Mouse (Mus musculus) R1 (cell line): ENCODE results near the gene Rrp12.
A peak's percentile ranks its signal among the peaks of the same experiment; 100 is the strongest.

Experiments
- DNase-seq: peaks from one replicate; pipeline ENCODE4 v3.0.0-alpha.2; 2018; ENCODE audit warnings: low read depth, low spot score

Rrp12 gene

DNA sequence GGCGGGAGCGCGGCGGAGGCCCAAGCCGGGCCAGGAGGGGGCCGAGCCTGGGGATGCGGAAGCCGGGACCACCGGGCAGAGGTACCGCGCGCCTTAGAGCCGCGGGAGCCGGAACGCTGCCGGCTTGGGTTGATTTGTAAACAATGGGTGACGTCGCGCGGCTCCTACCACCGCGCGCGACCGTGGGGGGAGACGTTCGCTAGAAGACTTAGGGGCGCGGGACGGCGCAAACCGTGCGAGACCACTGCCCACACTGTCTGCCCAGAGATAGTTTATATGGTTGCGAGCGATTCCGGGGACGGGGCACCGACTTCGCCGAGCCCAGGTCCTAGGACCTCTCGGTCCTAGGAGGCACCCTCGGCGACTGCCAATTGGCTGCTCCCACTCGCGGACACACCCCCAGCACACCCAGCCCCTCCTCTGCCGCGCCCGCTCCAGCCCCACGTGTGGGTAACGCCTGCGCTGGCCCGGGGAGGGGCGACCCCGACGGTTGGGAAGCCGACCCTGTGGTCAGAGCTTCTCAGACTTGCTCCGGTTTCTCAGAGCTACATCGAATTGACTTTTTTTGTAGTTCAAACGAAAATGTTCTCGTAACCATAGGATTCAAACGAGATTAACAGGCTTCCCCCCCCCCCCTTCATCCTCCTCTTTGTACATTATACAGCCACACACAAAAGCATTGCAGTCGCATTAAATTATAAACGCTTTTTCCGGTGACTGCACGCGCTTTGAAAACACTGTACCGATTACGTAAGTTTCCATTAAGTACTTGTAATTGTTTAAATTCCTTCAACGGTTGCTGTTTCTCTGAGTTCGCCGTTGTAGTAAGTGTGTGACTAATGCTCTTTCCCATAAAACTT lies 47.8 kb downstream of the Rrp12 start, which contains the start of gene Frat2:
Gene Frat2 (minus strand): TSS at position 141 of the 860 bp plus-strand sequence.
- DNase-seq: peak; percentile 93

DNA sequence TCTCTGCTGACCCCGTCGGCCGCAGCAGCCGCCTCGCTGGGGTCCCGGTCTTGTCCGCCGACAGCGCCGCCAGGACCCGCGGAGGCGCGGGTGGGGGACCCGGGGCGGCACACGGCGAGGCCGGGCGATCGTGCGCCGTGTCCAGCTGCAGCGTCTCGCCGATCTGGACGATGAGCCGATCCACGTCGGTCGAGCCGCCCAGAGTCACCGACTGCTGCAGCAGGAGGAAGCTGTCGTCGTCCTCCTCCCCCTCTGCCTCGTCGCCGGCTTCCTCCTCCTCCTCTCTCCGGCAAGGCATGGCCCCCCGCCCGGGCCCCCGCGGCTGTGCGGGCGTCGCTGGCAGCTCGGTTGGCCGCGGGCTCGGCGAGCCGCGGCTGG lies 48.4 kb downstream of the Rrp12 start:
- DNase-seq: peak; percentile 69

DNA sequence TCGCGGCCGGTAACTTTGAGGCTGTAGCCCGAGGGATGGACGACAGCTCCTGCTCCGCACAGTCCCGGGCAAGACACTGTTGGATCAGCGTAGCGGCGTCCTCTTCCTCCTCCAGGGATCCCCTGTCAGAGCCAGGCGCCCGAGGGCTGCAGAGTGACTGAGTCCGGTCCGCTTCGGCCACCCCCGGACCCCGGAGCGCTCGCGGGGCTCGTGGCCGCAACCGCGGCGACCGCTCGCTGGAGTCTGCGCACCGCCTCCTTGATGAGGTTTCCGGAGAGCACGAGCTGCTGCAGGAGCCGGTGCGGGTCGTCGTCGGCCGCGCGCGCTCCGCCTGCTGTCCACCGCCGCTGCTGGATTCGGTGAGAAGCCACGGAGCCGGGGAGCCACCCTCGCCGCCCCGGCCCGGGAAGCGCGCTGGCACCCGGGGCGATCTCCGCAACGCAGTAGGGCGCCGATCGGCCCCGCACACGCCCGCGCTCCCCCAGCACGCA lies 48.8 kb downstream of the Rrp12 start:
- DNase-seq: peak; percentile 31

DNA sequence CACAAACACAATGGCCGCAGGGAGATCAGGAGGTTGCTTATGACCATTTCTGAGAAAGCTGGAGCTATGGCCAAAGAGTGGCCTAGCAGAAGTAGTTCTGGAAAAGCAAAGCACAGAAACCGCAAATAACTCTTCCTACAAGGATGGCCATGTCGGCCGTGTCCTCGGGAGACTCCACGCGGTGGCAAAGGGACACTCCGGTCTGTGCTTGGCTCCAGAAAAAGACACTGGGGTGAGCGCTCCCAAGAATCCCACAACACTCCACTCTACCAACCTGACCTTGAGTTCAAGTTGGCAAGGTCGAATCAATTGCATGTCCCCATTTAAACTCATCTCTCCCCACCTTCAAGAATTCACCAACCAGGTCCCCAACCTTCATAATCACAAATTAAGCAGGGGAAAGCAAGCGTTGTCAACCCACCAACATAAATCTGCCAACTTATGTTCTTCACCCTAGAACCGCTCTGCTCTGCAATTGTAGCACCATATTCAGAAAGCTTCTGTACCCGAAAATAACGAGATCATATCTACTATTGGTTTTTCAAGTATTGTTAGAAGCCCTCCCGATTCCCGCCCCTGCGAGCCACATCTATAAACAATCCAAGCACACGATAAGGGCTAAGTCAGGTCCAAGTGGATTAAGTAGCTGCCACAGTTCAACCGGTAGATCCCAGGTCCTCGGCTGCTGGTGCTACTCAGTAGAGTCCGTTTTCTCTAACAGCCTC lies 49.4 kb downstream of the Rrp12 start:
- no peak for DNase-seq

DNA sequence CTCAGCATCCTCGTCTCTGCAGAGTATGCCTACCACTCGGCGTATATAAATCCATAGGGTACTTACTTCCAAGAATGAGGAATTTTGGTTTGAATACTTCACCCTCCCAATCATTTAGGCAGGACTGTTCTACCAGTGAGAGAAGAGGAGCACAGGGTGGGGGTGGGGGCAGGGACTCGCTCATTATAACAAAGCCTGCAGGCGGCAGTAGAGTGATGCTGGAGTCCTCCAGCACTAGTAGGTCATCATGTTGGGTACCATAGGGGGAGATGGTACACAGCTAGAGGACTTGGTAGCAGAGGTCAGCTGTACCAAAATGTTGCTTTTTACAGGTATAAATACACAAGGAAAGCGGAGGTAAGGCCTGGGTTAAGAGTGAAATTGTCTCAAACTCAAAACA lies 51.6 kb downstream of the Rrp12 start:
- DNase-seq: peak; percentile 64

DNA sequence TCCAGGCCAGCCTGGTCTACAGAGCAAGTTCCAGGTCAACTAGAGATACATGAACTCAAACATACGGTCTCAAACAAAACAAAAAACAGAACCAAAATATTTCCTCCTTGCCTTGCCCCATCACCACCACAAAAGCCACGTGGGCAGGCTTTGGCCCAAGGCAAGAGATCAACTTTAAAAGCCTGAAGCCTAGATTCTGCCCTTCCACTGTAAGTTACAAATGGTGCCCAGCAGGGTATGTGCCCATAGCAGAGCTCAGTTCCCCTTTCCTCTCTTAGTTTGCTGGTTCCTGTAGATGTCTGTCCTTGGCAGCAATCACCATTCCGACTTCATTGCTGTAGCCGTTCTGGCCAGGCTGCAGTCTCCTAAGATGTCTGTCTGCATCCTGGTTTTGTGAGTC lies 53.3 kb downstream of the Rrp12 start:
- DNase-seq: no peak

DNA sequence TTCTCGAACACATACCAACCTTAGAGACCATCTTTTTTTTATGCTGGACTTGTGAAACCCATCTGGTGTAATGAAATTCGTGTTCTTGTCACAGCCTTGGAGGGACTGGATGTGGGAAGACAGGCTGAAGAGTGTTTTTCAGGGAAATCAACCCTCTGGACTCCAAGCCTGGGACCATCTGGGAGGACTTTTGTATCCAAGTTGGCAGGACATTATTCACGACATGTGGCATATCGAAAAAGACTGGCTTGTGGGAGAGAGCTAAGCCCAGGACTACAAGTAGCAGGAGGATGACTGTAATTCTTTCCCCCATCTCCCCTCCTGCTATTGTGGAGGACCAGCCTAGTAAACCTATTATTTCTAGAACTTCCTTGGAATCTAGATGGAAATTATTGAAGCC lies 53.8 kb downstream of the Rrp12 start:
- no peak for DNase-seq

DNA sequence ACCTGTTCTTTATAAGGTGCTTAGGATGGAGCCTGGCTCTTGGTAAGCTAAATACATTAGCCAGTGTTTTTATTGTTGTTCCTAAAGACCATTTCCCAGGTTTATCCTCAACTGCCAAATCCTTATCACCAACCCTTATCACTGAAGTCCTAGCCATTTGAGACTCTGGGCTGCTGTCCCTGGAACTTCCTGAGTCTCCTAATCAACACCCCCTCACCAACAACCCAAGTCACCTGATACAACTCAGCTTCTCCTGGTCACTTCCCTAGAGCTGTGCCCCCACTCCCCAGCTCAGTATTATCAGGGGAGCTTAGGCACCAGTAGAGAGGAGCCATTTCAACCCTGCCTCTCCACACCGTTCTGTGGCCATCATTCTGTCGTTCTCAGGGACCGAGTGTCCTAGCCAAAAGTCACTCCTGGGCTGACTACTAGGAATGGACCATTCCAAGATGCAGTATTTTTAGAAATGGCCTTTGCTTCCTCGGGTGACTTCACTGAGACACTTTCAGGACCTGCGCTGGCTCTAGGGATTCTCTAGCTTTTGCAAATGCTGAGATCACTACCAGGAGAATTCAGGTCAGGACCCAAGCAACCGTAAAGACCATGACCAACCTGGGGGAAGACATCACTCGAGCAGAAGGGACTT lies 54.7 kb downstream of the Rrp12 start:
- no peak for DNase-seq

DNA sequence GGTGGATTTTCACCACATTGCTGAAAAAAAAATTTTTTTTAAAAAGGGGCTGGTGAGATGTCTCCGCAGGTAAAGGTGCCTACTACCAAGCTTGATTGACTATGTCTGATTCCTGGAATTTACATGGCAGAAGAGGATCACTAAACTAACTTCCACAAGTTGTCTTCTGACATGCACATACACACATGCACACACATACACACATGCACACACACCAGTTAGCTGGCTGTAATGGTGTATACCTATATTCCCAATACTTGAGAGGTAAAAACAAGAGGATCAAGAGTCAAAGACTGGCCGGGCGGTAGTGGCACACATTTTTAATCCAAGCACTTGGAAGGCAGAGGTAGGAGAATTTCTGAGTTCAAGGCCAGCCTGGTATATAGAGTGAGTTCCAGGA lies 56.3 kb downstream of the Rrp12 start:
- no peak for DNase-seq

DNA sequence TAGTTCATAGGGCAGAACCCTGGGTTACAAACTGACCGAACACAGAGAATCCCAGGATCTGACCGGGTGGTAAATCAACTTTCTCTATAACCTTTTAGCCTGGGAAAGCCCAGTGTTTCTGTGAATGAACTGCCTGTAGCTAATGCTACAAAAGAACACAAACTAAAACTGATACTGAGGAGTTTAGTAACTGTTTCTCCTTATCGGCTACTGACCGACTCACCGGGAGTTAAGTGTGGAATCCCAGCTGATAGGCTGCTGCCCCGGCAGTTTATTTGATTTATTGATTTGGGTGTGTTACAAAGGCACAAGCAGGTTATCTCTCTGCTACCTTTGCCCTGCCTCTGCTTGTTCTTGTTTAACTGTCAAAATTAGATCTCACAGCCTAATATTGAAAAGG lies 57.2 kb downstream of the Rrp12 start:
- DNase-seq: no peak

DNA sequence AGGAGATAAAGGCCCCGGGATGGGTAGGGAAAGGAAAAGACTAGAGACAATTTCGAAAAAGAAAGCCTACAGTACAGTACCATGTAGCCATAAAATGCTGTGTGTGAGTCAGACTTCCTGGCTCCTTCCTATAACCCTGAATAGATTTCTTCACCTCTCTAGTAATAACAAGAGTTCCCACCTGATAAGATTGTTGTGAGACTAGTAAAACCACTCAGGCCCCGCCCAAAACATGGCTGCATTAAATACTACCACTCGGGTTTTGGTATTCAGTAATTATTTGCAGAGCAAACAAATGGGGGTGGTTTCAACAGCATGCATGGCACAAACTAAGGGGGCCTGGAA lies 58.1 kb downstream of the Rrp12 start:
- no peak for DNase-seq

DNA sequence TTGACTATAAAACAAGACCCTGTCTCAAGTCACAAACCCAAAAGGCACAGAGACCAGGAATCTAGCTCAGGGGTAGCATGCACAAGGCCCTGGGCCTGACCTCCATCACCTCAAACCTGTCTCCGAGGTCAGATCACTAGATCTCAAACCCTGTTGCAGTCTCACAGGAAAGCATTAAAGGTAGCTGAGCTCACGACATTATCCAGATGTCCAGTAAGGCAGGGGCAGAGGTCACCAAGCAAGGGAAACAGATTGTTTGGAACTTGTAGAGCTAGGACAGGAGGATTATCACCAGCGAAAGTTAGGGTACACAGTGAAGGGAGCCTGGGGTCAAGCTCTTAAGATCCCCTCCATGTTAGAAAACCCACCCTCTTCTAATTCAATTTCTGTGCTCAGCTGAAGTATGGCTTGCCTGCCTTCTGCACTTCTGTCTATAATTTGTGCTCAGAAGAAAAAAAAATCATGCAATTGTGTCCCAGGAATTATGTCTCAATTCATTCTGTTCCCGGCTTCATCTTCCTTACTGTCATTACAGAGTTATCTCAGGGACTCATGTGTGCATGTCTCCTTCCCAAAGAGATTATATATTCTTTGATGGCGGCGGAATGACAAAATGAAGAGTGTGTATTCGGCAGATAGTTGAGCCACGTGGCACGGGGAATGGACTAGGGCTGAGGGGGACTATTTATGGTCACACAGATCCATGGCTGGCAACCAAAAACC lies 58.6 kb downstream of the Rrp12 start:
- no peak for DNase-seq

DNA sequence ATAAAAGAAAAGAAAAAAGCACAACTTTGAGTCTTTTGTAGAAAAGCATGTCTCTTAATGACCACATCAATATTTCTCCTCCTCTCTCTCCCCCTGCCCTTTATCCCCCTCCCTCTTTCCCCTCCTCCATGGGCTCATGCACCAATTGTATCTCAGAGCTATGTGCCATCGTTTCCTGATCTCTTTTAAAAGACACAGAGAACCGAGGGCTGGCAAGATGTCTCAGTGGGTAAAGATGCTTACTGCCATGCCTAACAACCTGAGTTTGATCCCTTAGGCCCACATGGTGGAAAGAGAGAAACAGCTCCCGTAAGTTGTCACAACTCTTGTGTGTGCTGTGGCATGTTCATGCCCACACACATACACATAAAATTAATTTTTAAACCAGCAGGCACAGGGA lies 59.3 kb downstream of the Rrp12 start:
- DNase-seq: no peak

DNA sequence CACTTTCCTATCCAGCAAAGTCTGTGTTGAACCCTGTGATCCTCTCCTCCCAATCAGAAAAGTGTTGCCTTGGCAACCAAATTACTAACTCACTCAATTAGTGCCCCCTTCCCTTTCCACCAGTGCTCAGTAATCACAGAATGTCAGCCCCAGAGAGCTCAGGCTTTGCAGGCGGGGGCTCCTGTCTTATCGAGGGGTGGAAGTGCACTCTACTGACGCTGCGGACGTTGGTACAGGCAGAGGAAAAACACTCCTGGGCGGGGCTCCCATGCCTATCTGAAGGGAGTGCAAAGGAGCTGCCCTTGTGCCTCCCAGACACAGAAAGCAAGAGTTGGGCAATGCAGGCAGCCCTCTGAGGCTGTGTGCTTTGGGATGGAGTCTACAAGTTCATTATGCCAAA lies 60.2 kb downstream of the Rrp12 start:
- no peak for DNase-seq

DNA sequence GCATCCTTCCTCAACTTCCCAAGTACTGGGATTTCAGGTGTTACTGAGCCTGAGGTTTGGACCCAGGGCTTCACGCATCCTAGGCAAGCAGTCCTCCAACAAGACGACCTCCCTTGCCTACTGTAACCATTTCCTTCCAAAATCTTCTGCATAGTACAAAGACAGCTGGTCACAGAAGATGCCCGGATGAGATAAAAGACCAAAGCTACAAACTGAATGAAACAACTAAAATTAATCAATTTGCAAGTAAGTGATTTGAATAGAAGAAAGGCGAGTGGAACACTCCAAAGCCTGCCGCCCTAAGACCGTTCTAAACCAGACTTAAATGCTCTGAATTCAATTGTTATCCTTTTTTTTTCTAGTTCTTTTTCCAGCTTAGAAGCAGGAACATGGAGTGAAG lies 60.6 kb downstream of the Rrp12 start:
- DNase-seq: no peak

DNA sequence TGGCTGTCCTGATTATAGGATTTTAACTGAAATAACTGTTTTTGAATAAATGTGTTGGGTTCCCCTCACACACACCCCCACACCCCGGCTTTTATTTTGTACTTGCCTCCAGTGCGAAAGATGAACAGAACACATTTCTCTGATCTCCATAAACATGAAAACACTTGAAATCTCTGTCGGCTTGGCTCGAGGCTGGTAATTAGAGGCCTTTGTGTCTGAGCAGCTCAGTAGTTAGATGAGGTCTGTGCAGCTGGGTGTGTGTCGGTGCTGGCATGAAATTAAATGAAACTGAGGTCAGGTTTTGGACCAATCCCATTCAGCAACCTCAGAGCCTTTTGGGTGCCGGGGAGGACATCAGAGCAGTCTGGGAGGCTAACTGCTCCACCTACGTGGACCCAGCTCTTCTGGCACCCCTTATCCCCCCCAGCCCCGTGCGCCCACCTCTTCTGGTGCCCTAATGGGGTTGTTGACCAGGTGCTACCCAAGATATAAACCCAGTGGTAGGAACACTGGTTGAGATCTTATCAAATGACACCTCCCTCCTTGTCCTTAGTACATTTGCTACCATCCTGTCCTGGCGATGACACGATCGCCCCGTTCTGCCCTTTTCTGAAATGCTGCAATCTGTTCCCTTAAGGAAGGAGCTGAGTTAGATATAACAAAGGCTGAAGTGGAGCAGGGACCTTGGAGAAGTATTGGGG lies 63.3 kb downstream of the Rrp12 start:
- no peak for DNase-seq

DNA sequence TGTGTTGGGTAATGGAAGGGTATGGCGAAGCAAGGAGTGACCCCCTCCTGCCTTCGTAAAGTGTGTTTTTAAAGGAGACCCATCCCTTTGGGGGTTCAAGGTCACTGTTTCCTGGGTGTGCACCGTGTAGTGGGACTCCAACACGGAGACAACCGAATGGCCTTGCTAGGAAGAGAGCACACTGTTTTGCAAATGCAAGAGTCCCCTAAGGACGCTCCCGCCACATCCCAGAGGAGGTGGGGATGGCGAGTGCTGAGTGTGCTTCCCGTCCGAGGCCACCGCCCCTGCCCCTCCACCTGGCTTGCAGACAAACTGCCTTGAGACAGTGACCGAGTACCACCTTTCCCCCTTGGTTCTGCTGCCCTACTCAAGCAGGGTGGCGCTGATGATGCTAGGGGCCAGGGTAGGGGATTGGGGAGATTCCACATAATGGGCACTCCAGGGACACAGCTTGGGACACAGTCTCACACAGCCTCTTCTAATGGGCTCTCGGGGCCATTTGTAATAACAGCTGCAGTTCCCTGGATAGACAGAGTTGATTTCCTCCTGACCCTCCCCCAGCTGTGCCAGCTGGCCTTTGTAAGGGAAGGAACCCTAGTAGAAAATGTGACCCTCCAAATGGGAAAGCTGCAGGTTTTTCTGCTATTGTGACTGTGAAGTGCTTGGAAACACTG lies 64.1 kb downstream of the Rrp12 start:
- peak; percentile 48 for DNase-seq

DNA sequence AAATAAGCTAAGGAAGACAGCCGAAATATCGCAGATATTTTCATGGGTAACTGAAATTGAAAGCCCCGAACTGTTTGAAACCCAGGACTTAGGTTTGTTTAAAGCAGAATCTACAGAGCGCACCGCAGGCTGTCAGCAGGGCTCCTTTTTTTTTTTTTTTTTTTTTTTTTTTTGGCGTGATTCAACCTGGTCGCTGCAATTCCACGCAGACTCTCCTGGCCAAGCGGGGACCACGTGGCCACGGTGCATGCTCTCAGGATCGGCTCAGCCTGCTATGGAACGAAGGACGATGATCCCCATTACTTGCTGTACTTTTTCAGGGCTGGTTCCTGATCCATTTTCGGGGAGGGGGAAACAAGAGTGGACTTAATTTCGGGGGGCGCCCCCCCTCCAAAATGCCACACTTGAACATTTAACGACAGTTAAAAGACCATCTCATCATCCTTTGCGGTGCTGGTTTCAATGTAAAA lies 64.8 kb downstream of the Rrp12 start:
- DNase-seq: peak; percentile 29

DNA sequence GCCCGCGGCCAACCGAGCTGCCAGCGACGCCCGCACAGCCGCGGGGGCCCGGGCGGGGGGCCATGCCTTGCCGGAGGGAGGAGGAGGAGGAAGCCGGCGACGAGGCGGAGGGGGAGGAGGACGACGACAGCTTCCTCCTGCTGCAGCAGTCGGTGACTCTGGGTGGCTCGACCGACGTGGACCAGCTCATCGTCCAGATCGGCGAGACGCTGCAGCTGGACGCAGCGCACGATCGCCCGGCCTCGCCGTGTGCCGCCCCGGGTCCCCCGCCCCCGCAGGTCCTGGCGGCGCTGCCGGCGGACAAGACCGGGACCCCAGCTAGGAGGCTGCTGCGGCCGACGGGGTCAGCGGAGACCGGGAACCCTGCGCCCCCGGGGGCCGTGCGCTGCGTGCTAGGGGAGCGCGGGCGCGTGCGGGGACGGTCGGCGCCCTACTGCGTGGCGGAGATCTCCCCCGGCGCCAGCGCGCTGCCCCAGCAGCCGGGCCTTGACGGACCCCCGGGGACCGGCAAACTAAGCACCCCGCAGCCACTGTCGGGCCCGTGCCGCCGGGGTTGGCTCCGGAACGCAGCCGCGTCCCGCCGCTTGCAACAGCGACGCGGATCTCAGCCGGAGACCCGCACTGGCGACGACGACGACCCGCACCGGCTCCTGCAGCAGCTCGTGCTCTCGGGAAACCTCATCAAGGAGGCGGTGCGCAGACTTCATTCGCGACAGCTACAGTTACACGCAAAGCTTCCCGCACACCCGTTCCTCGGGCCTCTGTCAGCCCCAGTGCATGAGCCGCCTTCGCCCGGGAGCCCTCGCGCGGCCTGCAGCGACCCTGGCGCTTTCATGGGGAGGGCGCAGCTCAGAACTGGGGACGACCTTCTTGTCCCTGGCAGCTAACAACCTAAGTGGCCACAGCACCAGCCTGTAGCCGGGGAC lies 65.6 kb downstream of the Rrp12 start:
- DNase-seq: peak; percentile 67
